Mouse (Mus musculus): ENCODE measurements at regions not wholly inside any gene's neighbourhood (a gene's known extent, or its start where the extent isn't known, plus 50 kb on each side); places are given as distances from the start of the nearest gene placed in this dataset.

DNA sequence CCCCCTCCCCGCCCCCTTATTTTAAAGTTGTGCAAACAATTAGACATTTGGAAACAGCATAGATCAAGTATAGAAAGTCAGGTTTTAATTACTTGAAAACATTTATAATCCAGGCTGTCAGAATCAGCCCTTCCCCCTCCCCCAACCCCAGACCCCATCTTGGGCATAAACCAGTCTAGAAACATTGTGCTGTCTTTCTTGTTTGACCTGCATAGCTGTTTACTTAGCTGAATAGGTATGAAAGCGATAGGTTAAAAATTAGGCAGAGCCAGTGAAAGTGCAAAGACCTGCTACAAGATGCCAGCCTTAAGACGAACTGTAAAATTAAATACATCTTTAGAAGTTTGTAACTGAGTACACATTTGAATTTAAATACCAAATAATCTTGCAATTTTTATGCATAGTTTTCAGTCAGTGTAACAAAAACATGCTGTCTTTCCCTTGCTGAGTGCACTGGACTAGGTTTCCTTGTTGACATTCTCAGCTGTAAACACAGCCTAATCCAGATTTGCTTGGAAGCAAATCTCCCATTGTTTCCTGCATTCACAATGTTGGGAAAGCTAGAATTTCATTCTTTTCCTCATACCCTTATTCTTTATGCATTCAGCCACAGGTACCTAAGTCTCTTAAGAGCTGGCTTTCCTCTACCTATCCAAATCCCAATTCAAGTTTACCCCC is 234.2 kb upstream of the Tbx18 start:
- DNase-seq = no peak

DNA sequence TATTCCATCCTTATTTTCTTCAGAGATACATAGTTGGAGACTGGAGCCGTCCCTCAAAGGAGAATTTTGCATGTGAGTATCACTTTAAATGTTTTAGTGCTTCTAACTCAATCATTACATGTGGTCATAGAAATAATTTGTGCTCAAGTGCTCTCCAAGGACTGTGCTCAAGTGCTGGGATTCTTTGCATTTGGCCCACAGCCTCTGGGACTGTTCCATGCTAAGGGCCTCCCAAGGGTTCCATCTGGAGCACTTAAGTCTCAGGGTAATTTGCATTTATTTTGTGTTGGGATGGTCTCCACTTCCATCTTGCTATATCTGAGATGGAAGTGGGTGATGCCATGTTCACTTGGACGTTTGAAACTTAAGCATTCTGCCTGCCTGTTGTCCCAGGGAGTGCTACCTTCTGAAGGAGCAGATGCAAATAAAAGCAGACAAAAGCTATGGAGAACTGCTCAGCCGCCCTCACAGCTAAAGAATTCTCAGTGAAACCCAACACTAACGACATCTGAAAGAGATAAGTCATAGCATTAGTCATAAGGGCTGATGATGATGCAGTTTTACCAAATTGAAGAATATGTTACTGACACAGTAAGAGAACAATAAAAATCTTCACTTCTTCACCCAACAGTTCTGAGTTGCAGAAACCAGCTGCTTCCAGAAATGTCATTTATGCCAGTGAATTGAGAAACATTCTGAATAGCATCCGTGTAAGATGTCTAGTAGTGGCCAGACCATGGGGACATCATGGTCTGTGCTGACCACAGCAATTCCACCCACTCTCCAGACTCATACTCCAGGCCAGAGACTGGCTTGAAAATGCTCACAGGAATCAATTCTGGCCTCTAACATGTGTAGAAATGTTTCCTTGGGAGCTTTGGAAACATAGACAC is 237.4 kb upstream of the Tbx18 start:
- DNase-seq = no peak

DNA sequence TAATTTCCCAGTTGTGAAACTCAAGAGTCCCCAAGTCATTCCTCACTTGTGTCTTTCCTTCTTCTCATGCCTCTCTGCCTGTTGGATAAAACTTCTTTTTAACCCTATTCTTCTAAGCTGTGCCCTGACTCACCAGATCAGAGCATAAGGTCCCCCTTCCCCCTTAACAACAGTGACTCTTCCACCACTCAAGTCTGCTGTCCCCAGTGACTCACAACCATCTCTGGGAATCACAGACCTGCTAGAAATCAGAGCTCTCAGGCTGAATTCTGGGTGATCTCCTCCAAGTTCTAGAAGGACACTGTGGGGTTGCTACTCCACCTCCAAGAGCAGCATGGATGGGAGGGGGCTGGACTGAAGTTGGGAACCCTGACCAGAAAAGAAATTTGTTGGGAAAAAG is 239.5 kb upstream of the Tbx18 start:
- DNase-seq = no peak

DNA sequence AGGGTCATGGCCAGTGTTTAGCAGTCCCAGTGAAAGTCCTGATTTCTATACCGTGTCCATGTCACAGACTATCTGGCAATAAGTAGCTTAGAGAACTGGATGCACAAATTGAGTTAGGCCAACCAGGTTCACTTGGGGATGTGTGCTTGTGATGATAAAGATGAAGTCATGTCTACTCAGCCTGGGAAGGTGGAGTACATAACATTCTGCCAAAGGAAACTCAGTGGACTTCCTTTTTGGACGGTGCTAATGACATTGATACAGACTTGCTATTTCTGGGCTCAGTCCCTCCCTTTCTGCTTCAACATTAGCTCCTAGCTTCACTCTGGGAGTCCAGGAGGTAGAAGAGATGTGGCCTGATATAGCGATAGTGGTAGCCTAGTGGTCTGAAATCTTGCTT is 240.7 kb upstream of the Tbx18 start:
- DNase-seq = no peak

DNA sequence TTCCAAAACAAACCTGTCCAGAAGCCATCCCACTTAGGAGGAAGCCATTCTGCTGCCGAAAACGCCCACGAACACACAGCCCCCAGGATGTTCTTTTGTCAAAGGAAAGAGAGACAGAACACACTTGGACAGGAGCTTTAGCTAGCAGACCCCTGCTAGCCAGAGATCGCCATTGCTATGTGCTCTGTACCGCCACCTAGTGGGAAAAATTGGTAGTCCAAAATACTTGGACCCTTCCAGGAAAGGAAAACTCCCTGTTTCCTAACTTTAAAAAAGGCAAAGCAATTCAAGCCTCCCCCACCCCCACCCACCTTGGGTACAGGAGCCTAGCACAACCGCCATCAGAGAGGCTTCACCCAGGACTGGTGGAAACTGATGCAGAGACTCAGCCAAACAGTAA is 242.5 kb upstream of the Tbx18 start:
- DNase-seq = no peak

DNA sequence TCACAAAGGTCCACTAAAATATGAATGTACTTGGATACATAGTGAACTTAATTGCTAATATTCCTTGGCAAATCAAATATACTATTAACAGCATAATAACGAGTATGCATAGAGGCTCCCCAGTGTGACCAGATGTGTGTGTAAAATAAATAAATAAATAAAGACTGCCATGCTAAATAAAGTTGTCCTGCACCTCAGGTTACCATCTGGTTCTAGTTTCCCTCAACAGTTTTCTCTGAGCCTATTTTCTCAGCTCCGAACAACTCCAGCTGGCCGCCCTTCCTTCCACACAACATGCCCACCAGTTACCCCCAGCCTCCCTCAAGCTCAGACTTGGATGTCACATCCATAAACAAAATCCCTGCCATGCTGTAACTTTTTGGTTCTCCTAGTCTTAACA is 253.8 kb upstream of the Tbx18 start:
- no peak for DNase-seq

DNA sequence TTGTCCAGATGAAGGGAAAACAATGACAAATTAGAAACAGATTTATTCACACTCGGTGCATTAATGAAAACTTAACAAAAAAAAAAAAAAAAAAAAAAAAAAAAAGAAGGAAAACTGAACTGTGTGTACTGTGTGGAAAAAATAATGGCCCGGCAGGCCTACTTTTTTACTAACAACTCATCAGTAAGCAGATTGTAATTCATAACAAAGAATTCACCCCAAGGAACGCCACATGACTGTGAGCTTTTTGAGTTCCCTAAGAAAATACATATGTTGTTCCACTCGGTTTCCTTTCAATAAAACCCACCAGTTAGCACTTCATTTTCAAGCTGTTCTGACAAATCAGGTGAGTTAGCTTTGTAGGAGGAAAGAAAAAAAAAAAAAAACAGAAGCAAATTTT is 254.4 kb upstream of the Tbx18 start:
- DNase-seq = no peak

DNA sequence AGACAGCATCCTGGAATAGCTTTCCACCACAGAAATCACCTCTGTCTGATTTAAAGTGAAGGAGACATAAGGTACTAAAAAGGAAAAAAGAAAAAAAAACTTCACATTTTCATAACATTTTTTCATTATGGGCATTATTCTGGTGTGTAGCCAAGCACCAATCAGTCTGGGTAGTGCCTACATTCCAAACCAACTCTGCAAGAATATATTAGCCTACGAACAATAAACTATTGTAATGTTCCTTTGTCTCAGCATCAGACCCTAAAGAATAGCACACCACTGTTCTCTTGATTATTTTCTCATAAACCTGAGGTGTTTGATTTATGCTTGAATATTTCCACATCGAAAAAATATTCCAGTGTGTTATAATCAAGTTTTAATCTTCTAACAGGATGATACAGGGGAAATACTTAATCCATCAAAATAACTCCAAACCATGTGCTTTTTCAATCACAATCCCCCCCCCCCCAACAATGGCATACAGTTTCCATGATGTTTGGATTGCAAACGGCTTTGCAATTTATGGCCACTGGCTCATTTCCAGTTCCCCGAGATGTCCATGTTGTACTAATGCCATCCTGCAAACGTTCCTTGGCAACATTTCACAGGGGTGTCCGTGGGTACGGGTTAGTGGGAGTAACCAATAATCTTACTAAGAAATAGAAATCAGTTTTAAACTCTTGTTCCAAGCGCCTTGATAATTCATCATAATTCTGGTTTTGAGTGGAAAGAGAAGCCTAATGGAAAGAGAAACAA is 275.1 kb upstream of the Tbx18 start:
- DNase-seq = no peak

DNA sequence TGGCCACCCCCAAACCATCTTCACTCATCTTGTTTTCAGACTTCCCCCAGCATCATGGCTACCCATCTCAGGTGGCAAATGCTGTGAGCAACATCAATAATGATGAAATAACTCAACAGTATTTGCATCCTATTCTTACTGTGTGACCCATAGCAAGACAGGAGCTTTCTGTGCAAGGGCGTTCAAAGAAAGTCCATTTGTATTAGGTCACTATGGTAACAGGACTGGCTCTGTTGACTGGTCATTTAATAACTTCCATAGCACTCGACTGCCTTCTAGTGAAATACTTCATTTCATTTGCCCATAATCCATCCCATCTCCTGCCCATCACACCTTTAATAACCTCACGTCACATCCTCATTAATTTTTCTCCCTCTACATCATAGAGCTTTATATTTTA is 292.7 kb upstream of the Tbx18 start:
- DNase-seq = no peak

DNA sequence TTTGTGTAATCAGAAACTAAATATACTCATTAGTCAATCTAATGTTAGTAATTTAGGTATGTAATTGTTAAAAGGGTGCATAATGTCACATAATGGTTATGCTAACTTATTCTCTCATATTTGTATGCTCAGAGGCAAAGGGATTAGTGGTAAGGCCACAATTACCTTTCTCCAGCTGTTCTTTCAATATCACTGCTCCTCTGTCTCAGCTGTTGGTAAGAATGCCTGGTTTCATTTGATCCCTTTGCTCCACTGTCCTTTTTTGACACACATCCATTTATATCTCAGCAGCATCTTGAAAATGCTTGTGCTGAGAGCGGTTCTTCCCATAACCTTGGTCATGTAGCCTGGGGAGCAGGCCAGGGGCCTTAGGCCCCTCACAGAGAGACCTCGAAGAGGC is 294.9 kb upstream of the Tbx18 start:
- DNase-seq = no peak

DNA sequence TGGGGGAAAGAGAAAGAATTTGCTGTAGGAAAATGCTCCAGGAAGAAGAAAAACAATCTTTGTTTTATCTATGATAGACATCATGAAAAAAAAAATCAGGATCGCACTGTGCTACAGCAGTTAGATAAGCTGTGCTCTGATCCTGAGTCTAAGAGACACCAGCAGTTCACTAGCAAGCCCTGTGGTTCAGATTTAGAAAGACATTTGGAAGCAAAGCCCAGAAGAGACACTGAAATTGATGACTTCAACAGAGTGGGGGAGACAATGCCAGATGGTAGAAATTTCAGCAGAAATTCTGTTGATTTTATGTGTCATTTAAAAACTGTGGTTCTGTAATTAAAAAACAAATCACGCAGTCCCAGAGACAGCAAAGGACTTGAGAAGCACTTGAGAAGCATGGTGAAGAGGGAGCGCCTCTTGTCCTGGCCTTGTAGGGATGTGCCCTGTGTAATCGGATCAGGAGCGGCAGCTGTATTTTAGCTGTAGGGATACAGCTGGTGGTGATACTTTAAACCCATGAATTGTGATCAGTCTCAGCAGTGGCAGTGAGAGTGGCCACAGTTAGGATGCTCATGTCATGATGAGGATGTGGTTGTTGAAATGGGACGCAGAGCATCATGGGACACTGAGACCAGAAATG is 296.4 kb upstream of the Nt5e start:
- DNase-seq = no peak

DNA sequence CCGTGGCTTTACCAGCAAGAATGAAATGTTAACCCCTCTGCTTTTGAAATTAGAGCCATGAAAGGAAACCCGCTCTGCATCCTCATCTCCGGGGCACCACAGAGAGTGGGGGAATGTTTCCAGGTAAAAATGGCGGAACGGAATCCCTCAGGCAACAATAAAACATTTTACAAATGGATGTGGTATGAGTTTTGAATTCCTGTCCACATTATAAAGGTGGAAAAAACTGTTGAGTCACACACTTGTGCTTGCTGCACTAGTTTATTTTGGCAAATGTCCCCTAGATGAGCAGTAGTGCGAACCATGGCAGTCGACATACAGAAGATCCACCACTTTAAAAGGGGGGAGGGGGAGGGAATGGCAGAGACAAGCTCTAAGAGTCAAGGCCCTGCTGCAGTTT is 289.4 kb upstream of the Nt5e start:
- DNase-seq = no peak

DNA sequence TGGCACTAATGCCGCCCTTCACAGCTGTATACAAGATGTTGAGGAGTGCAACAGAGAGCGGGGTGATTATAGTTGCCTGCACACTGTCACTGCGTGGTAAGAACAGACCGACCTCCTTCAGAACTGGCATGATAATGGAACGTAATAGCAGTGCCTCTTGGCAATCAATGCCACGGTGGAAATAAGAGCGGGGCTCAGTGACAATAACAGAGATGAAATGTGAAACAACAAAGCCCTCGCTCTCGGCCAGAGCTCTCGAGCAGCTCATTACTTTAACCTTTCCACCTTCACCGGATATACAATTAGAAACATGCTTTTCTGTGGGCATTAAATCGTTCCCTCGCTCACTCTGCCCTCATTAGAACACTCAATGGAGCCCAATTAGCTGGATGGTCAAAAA is 277.7 kb upstream of the Nt5e start:
- DNase-seq = no peak

DNA sequence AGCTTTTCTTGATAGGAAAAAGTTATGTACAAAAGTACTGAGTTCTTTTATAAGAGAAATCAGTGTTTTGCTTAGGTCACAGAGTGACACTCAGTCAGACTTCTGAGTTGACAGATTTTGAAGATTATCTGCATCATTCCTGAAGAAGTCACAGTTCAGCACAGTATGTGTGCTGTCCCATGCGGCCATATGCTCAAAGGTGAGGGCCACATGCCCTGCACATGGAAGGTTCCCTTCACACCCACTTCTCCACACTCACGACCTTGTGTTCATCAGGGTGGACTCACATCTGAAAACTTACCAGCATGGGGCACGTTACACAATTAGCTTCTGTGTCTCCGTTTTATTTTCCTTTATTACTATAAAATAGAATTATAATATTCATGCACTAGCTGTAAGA is 277.2 kb upstream of the Nt5e start:
- no peak for DNase-seq

DNA sequence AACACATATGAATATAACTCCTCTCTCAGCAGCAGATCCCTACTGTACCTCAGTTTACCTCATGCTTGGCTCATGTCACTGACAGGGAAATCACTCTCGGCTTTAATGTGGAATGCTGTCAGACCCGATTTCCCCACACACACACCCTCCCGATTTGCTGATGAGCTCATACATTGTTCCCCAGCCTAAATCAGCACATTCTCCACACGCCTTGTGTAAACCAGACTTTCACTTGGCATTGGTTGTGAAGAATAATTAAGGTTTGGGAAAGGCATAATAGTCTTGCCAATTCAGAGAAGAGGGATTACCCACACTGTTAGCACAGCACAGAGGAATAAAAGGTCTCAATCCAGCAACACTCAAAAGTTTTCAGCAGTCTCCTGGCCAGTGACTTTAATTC is 268.4 kb upstream of the Nt5e start:
- DNase-seq = no peak

DNA sequence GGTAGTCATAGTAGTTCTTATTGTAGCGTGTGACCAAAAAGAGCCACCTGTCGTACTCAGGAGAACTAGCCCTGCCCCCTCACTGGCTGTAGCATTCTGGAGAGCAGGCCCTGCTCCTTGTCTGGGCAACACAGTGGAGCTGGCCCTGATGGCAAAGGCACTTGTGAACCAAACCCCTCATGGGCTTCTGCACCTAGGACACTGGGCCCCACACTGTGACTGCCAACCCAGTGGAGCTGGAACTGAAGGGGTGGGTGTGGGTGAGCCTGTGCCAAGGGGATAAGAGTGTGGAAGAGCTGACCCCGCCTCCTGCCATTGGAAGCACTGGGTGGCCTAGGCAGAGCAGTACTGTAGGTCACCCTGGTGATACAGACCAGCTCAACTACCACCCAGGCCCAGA is 268.0 kb upstream of the Nt5e start:
- DNase-seq = no peak

DNA sequence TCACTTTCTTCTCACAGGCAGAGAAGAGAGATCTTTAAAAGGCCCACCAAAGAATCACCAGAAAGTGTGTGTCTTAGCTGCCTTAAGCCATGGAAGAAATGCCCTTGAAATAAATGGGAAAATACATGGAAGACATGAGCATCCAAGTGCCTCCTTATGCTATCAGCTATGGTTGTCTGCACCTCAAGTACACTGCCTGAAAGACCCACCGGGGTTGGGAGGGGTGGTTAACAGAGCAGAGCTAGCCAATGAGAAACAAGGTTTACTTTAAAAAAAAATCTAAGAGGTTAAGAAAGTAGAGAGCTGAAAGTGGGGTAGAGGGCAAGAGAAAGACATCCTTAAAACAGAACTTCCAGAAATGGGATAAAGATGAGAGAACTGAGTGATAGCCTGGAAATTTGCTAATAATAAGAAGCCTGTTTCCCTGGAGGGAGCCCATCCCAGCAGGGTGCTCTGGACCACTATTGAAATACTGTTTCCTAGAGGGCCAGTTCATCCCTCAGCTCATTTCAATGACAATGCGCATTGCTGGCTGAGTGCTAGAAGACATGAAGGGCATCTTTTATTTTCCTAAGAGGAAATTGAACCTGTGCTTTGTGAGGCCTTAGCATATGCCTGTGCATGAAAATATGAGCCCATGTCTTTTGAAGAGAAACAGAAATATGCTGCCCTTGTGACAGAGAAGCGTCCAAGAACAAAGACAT is 262.9 kb upstream of the Nt5e start:
- DNase-seq = no peak

DNA sequence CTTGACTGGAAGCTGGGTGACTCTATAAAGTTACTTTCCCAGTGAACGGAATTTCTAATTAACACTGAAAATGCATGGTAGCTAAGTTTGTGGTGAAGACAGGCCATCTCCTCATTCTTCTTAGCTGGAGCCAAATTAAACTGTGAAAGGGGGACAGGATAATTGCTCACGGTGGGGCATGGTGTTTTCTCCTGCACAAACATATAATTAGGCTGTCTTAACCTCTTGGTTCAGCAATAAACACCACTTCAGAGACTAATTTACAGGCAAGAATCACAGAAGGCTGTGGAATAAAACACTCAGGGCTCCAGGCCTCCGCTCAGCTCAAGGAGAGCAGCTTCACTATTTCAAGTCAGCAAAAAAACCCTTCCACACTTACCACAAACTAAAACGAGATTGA is 261.9 kb upstream of the Nt5e start:
- DNase-seq = no peak

DNA sequence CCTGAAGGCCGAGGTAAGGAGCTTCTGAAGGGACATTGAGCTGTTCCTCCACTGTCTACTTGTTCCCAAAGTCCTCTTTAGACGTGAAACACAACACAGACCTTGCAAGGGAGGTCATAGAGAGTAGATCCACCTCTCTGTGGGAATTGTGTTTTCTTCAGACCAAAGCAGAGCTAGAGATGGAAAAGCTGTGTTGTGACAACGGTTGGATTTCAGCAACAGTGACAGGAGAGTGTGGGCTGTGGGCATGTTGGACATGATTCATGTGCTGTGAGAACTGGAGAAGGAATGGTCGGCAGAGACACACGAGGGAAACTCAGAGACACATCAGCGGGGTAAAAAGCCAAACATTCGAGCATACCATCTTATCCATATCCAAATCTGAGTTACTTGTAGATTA is 261.2 kb upstream of the Nt5e start:
- DNase-seq = no peak

DNA sequence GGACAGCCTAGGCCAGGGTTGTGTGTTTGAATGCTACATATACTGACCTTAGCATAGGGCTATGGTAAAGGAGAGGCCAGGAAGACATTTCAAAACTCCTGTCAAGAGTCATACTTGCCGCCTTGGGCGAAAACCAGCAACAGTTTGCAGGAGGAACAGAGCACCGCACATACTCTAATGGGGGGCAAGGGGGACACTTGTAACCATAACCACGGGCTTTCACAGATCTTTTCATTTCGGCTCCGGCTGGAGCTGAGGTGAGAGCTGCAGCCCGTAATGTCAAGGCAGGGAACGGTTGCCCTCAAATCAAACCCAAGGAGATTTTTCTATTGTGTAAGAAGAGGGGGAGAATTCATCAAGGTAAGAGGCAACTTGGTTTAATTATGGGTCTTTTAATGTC is 258.7 kb upstream of the Nt5e start:
- no peak for DNase-seq

DNA sequence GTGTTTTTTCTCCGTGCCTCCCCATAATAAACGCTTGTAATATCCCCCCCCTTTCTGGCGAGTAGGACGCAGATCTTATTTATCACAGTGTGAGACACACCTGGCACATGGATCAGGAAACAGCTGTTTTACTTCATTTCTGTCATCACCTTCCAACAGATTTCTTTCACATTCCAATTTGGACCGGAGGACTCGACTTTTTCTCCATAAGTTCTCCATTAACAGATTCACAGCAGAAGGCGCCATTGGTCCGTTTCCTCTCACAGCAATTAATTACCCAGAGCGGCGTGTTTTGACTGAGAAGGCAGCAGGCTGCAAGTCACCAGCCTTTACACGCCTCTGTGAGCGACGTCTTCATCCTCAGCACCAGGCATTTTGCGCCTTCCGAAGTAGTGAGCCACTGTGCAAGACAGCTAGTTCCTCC is 258.1 kb upstream of the Nt5e start:
- no peak for DNase-seq

DNA sequence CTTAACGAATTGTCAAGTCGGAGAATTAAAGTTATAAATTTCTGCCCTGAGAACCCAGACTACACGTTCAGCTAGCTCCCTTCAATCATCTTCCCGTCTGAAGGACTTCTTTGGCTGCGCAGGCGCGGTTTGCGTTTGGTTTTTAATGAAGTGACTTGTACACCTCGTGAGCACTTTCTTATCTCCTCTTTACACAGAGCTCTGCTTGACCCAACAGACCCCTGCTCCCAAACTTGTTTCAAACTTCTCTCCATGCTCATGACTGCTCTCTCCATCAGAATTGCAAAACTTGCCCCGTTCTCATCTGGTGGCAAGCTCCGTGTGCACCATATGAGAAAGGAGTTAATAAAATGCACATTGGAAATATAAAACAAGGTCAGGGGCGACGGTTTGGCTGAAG is 257.2 kb upstream of the Nt5e start:
- DNase-seq = no peak

DNA sequence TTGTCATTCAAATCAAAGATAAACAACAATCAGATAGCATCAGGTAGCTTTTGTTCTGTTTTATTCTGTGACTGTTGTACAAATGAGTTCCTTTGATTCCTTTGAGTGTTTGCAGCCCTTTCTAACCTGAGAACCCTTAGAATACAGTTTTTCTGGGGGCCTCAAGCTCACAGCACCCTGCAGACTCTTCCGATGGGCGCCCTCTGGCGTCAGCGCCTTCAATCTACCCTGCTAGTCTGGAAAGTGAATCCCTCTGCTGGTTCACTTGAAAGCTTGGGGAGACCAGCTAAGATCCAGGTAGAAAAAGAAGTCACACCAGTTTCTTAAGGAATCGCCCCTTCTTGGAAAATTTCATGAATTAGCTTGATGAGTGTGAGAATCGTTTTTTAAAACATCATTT is 253.8 kb upstream of the Nt5e start:
- no peak for DNase-seq
